Mouse (Mus musculus): Measurements from ENCODE around the gene Gm853. TPM values are rescaled to one million over a fixed set of nuclear protein-coding genes. Genes with fewer than 3 reads are reported as not detected.
"Not testable (repeated sequence)": the region's sequence is repeated elsewhere in the genome, so short reads cannot be mapped to it uniquely, and the experiment has no call there.

The Gm853 gene
- polyA plus RNA-seq, 1 experiment from 2014 or later, result not detected

- no peak overlapping the region for H3K4me3 ChIP-seq (replicated peaks)
- peaks cover 7% of the 10 kb centered on the region; the same call in 1 of the 2 replicates for H3K4me1 ChIP-seq (replicated peaks)
- peaks cover 56% of the 10 kb centered on the region for H3K36me3 ChIP-seq
- 28% methylated on average over 7 of the region's 7 CpGs for WGBS
- no peaks in the 10 kb centered on the region for H3K9me3 ChIP-seq
- no peak overlapping the region for H3K27ac ChIP-seq
- no peak for ATAC-seq (ENCODE audit: insufficient number of reproducible peaks, insufficient read depth, low FRiP score, low TSS enrichment, low read depth)
- no peak overlapping the region for H3K9ac ChIP-seq (replicated peaks)
- H3K27me3 ChIP-seq, result no peaks in the 10 kb centered on the region
- no peak overlapping the region for H3K4me2 ChIP-seq
Measured at GRCm38 (mm10) chr4:130251172-130251705, 29.0 kb upstream of the Gm853 start.

- ATAC-seq (ENCODE audit: insufficient number of reproducible peaks, insufficient read depth, low FRiP score, low TSS enrichment, low read depth), result no peak
- Histone ChIP-seq H3K4me1 (replicated peaks) (peaks cover 7% of the 10 kb centered on the region; the same call in 1 of the 2 replicates), H3K4me2 (no peak overlapping the region), H3K9ac (replicated peaks) (no peak overlapping the region), H3K9me3 (no peaks in the 10 kb centered on the region), H3K4me3 (replicated peaks) (no peak overlapping the region), H3K36me3 (peaks cover 32% of the 10 kb centered on the region), H3K27me3 (no peaks in the 10 kb centered on the region; the same call in 1 of the 2 replicates), H3K27ac (no peak overlapping the region)
- 74% methylated on average over 3 of the region's 3 CpGs for WGBS
Measured at GRCm38 (mm10) chr4:130248636-130249035, 26.4 kb upstream of the Gm853 start.

DNA sequence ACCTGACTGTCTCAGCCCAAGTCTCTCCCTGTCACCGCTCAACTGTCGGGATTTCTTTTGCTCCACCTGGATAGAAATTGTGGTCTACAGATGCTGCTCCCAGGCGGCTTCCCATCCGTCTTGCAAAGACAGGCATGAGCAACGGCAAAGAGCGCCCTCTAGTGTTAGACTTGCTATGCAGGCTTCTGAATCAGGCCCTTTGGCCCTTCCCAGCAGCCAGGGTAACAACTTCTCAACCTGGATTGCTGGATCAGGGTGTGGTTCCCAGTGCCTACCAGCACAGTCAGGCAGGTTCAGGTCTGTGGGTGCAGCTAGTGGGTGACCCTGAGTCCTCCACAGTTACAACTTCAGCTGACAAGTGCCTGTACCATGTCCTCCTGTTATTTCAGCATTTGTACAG, 23.9 kb upstream of the Gm853 start:
- H3K4me1 ChIP-seq (replicated peaks), result 0 out of 2 replicates have a peak, but pooled peaks cover under 1% of the 10 kb centered on the region
- 2% methylated on average over 6 of the region's 6 CpGs for WGBS
- no peak overlapping the region for H3K4me2 ChIP-seq
- no peak overlapping the region for H3K4me3 ChIP-seq (replicated peaks)
- H3K27ac ChIP-seq, result no peak overlapping the region
- peaks cover 10% of the 10 kb centered on the region for H3K36me3 ChIP-seq
- ATAC-seq (ENCODE audit: insufficient number of reproducible peaks, insufficient read depth, low FRiP score, low TSS enrichment, low read depth), result no peak; the same call in 1 of the 2 replicates
- H3K9ac ChIP-seq (replicated peaks), result no peak overlapping the region
- H3K27me3 ChIP-seq, result no peaks in the 10 kb centered on the region; the same call in 1 of the 2 replicates
- no peaks in the 10 kb centered on the region for H3K9me3 ChIP-seq

DNA sequence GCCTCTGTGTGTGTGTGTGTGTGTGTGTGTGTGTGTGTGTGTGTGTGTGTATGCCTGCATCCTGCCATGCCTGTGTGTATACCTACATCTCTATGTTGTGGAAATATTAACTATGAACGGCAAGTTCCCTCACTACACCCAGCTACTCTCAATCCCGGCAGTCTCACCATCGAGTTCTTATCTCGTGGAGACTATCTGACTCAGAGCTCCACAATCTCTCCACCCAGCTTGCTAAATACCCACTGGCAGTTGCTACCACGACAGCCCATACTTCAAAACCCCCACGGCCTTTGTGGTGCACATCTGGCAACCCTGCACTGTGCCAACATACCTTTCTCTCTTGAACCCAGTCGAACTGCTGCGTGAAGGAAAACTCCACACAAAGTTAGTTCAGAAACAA, 22.5 kb upstream of the Gm853 start:
- WGBS, result 74% methylated on average over 8 of the region's 8 CpGs

DNA sequence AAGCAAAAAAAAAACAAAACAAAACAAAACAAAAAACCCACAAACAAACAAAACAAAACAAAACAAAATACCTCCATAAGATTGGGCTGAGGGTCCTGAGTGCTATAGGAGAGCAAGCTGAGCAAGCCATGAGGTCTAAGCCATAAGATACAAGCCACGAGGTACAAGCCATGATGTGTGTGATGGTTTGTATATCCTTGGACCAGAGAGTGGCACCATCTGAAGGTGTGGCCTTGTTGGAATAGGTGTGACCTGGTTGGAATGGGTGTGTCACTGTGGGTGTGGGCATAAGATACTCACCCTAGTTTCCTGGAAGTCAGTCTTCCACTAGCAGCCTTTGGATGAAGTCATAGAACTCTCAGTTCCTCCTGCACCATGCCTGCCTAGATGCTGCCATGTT, 21.4 kb upstream of the Gm853 start:
- 68% methylated on average over 1 of the region's 1 CpGs for WGBS
- H3K9me3 ChIP-seq; H3K9ac ChIP-seq (replicated peaks); ATAC-seq (ENCODE audit: insufficient number of reproducible peaks, insufficient read depth, low FRiP score, low TSS enrichment, low read depth); H3K4me1 ChIP-seq (replicated peaks); H3K4me3 ChIP-seq (replicated peaks); H3K27ac ChIP-seq; H3K36me3 ChIP-seq; H3K27me3 ChIP-seq; H3K4me2 ChIP-seq: not testable (repeated sequence)

More for the DNA sequence above, 22.5 kb upstream of the Gm853 start:
- H3K27ac ChIP-seq, result no peak overlapping the region
- no peak overlapping the region for H3K4me3 ChIP-seq (replicated peaks)
- 0 out of 2 replicates have a peak, but pooled peaks cover 6% of the 10 kb centered on the region for H3K9me3 ChIP-seq
- H3K27me3 ChIP-seq, result no peaks in the 10 kb centered on the region; the same call in 1 of the 2 replicates
- H3K9ac ChIP-seq (replicated peaks), result no peak overlapping the region
- ATAC-seq (ENCODE audit: insufficient number of reproducible peaks, insufficient read depth, low FRiP score, low TSS enrichment, low read depth), result no peak
- H3K4me2 ChIP-seq, result no peak overlapping the region
- H3K4me1 ChIP-seq (replicated peaks), result no peaks in the 10 kb centered on the region
- H3K36me3 ChIP-seq, result no peaks in the 10 kb centered on the region

- no peak for ATAC-seq (ENCODE audit: insufficient number of reproducible peaks, insufficient read depth, low FRiP score, low TSS enrichment, low read depth)
- Histone ChIP-seq H3K4me2 (no peak overlapping the region), H3K36me3 (no peaks in the 10 kb centered on the region), H3K4me3 (replicated peaks) (no peak overlapping the region), H3K9ac (replicated peaks) (no peak overlapping the region), H3K27me3 (no peaks in the 10 kb centered on the region; the same call in 1 of the 2 replicates), H3K9me3 (0 out of 2 replicates have a peak, but pooled peaks cover 6% of the 10 kb centered on the region), H3K27ac (no peak overlapping the region), H3K4me1 (replicated peaks) (no peaks in the 10 kb centered on the region)
- 90% methylated on average over 5 of the region's 5 CpGs for WGBS
Measured at GRCm38 (mm10) chr4:130242956-130243355, 20.8 kb upstream of the Gm853 start.

GRCm38 (mm10) chr4:130240695-130241094, 18.5 kb upstream of the Gm853 start:
- H3K9ac ChIP-seq (replicated peaks), result no peak overlapping the region
- H3K4me2 ChIP-seq, result no peak overlapping the region
- H3K4me3 ChIP-seq (replicated peaks), result no peak overlapping the region
- no peaks in the 10 kb centered on the region for H3K4me1 ChIP-seq (replicated peaks)
- WGBS, result 35% methylated on average over 5 of the region's 5 CpGs
- H3K27me3 ChIP-seq, result no peaks in the 10 kb centered on the region; the same call in 1 of the 2 replicates
- no peaks in the 10 kb centered on the region for H3K36me3 ChIP-seq
- H3K9me3 ChIP-seq, result peaks cover 11% of the 10 kb centered on the region; the same call in 1 of the 2 replicates
- no peak overlapping the region for H3K27ac ChIP-seq
- no peak for ATAC-seq (ENCODE audit: insufficient number of reproducible peaks, insufficient read depth, low FRiP score, low TSS enrichment, low read depth)

DNA sequence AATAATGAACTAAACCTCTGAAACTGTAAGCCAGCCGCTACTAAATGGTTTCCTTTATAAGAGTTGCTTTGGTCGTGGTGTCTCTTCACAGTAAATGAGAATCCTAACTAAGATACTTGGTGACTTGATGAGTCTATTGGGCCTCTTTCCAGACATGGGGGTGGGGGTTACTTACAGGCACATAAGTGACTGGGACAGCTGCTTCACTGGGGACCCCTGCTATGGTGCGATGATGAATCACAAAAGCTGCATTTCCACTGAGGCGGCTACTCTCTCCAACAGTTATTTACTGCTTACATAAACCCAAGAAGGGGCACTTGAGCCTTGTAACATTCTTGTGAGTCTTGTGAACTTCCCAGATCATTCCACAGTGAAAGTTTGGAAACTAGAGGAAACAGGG, 15.4 kb upstream of the Gm853 start:
- no peak for ATAC-seq (ENCODE audit: insufficient number of reproducible peaks, insufficient read depth, low FRiP score, low TSS enrichment, low read depth)
- no peak overlapping the region for H3K9ac ChIP-seq (replicated peaks)
- H3K4me1 ChIP-seq (replicated peaks), result no peaks in the 10 kb centered on the region
- no peak overlapping the region for H3K27ac ChIP-seq
- 78% methylated on average over 4 of the region's 4 CpGs for WGBS
- no peaks in the 10 kb centered on the region for H3K36me3 ChIP-seq
- H3K9me3 ChIP-seq, result peaks cover 11% of the 10 kb centered on the region; the same call in 1 of the 2 replicates
- no peak overlapping the region for H3K4me3 ChIP-seq (replicated peaks)
- H3K27me3 ChIP-seq, result no peaks in the 10 kb centered on the region
- H3K4me2 ChIP-seq, result no peak overlapping the region

GRCm38 (mm10) chr4:130236361-130236760, 14.2 kb upstream of the Gm853 start:
- no peaks in the 10 kb centered on the region for H3K27me3 ChIP-seq
- no peaks in the 10 kb centered on the region for H3K36me3 ChIP-seq
- H3K4me1 ChIP-seq (replicated peaks), result no peaks in the 10 kb centered on the region
- peaks cover 11% of the 10 kb centered on the region; the same call in 1 of the 2 replicates for H3K9me3 ChIP-seq
- no peak overlapping the region for H3K4me3 ChIP-seq (replicated peaks)
- ATAC-seq (ENCODE audit: insufficient number of reproducible peaks, insufficient read depth, low FRiP score, low TSS enrichment, low read depth), result no peak
- WGBS, result 32% methylated on average over 8 of the region's 8 CpGs
- H3K4me2 ChIP-seq, result no peak overlapping the region
- H3K27ac ChIP-seq, result no peak overlapping the region
- H3K9ac ChIP-seq (replicated peaks), result no peak overlapping the region

GRCm38 (mm10) chr4:130224071-130224470, 1.9 kb upstream of the Gm853 start:
- Histone ChIP-seq H3K4me1 (replicated peaks) (no peaks in the 10 kb centered on the region), H3K27ac (no peak overlapping the region), H3K36me3 (no peaks in the 10 kb centered on the region), H3K4me2 (no peak overlapping the region), H3K27me3 (peaks cover 4% of the 10 kb centered on the region; the same call in 1 of the 2 replicates), H3K9ac (replicated peaks) (no peak overlapping the region), H3K9me3 (no peaks in the 10 kb centered on the region), H3K4me3 (replicated peaks) (no peak overlapping the region)
- ATAC-seq (ENCODE audit: insufficient number of reproducible peaks, insufficient read depth, low FRiP score, low TSS enrichment, low read depth), result no peak

DNA sequence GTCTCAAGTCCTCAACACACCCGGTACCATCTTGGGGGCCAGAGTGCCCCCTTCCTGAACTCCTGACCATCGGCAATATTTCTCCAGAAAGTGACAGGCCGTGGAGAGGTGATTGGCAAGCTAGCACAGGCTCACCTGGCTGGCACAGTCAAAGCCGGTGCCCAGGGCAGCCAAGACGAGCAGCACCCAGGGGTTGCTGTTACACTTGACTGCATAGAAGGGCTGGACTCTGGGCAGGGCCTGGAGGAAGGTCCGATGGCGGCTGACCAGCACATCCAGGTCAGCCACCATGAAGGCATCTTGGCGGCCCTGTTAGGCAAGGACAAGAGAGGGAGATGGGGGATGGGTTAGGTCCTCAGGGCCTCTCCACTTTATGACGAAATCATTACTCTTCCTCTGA, 2.0 kb downstream of the Gm853 start:
- peaks cover 4% of the 10 kb centered on the region; the same call in 1 of the 2 replicates for H3K27me3 ChIP-seq
- H3K9ac ChIP-seq (replicated peaks), result no peak overlapping the region
- 80% methylated on average over 9 of the region's 9 CpGs for WGBS
- H3K27ac ChIP-seq, result no peak overlapping the region
- no peaks in the 10 kb centered on the region for H3K36me3 ChIP-seq
- no peak overlapping the region for H3K4me2 ChIP-seq
- H3K4me3 ChIP-seq (replicated peaks), result no peak overlapping the region
- H3K4me1 ChIP-seq (replicated peaks), result no peaks in the 10 kb centered on the region
- H3K9me3 ChIP-seq, result no peaks in the 10 kb centered on the region
- ATAC-seq (ENCODE audit: insufficient number of reproducible peaks, insufficient read depth, low FRiP score, low TSS enrichment, low read depth), result no peak

DNA sequence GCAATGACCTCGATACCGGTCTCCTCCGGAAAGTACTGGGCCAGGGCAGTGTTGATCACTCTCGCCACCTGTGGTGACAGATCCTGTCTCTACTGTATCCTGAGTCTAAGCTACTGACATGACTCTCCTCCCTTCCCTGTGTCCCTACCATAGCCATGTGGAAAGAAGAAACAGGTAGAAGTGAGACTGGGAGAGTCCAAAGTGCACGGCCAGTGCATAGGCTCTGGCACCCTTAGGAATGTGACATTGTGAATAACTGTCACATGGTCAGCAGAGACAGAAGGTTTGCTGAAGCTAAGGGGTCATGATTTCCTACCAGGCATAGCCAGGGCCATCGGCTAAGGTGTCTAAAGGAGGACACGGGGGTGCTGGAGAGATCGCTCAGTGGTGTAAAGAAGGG, 6.8 kb downstream of the Gm853 start:
- Histone ChIP-seq H3K9me3 (no peaks in the 10 kb centered on the region), H3K4me1 (replicated peaks) (peaks cover 6% of the 10 kb centered on the region), H3K27ac (no peak overlapping the region), H3K27me3 (peaks cover under 1% of the 10 kb centered on the region; the same call in 1 of the 2 replicates), H3K4me2 (no peak overlapping the region), H3K36me3 (no peaks in the 10 kb centered on the region), H3K9ac (replicated peaks) (no peak overlapping the region), H3K4me3 (replicated peaks) (no peak overlapping the region)
- no peak for ATAC-seq (ENCODE audit: insufficient number of reproducible peaks, insufficient read depth, low FRiP score, low TSS enrichment, low read depth)
- WGBS, result 87% methylated on average over 8 of the region's 8 CpGs

All from limb, embryonic 12.5 days (tissue).